Mouse (Mus musculus) G1E (cell line): ENCODE measurements at regions not wholly inside any gene's neighbourhood (a gene's known extent, or its start where the extent isn't known, plus 50 kb on each side); places are given as distances from the start of the nearest gene placed in this dataset.

Experiments
- ATAC-seq: 2 replicates; pipeline ENCODE4 v1.8.0; 2016; ENCODE audit warnings: mild to moderate bottlenecking; ENCODE audit not compliant: insufficient number of reproducible peaks, poor library complexity, low FRiP score, severe bottlenecking; ENCODE audit errors: extremely low read depth
- DNase-seq: peaks from one replicate; pipeline ENCODE4 v3.0.0; 2012; ENCODE audit warnings: low spot score
- H3K27me3 ChIP-seq: 2 replicates; pipeline ENCODE4 v1.6.1; 2012; ENCODE audit warnings: mild to moderate bottlenecking, low read length, inconsistent platforms; ENCODE audit not compliant: insufficient read depth
- H3K36me3 ChIP-seq: replicated peaks from 2 replicates; pipeline ENCODE3; 2012; ENCODE audit warnings: mild to moderate bottlenecking, inconsistent platforms
- H3K4me1 ChIP-seq: 2 replicates; pipeline ENCODE4 v1.6.1; 2012; ENCODE audit warnings: low read depth, low read length, inconsistent platforms, mixed read lengths; ENCODE audit not compliant: insufficient read depth
- H3K4me3 ChIP-seq: 2 replicates; pipeline ENCODE4 v1.5.1; 2012; ENCODE audit warnings: low read depth, mild to moderate bottlenecking, inconsistent platforms, low read length, moderate library complexity, mixed read lengths
- H3K9me3 ChIP-seq: replicated peaks from 2 replicates; pipeline ENCODE4 v1.6.1; 2012; ENCODE audit warnings: inconsistent platforms
- CTCF ChIP-seq: IDR thresholded peaks from 2 replicates; pipeline ENCODE4 v1.5.1; 2012; ENCODE audit warnings: low read depth, low read length, inconsistent platforms, mixed read lengths
- GATA1 ChIP-seq: IDR thresholded peaks from 2 replicates; pipeline ENCODE4 v1.6.1; 2012; ENCODE audit warnings: borderline replicate concordance, low read length, inconsistent platforms, mixed read lengths
- GATA2 ChIP-seq: IDR thresholded peaks from 2 replicates; pipeline ENCODE4 v1.6.1; 2012; ENCODE audit warnings: low read depth, low read length, inconsistent platforms, borderline replicate concordance
- POLR2AphosphoS5 ChIP-seq: IDR thresholded peaks from 2 replicates; pipeline ENCODE4 v1.6.1; 2012; ENCODE audit warnings: low read depth, low read length, inconsistent platforms; ENCODE audit not compliant: insufficient replicate concordance
- TAL1 ChIP-seq: conservative IDR thresholded peaks from 2 replicates; pipeline ENCODE4 v1.6.1; 2012; ENCODE audit warnings: low read depth, low read length, inconsistent platforms, mixed read lengths

GRCm38 (mm10) chr9:100391566-100392213, 94.9 kb downstream of the Il20rb start:
- Histone ChIP-seq H3K4me3 (no peak overlapping the region), H3K9me3 (no peaks in the 10 kb centered on the region), H3K4me1 (no peaks in the 10 kb centered on the region), H3K36me3 (no peaks in the 10 kb centered on the region), H3K27me3 (no peaks in the 10 kb centered on the region)
- ATAC-seq = no peak
- TF ChIP-seq POLR2AphosphoS5 = no peak
- no peak for TF ChIP-seq TAL1
- TF ChIP-seq GATA2 = no peak
- no peak for TF ChIP-seq GATA1
- no peak for TF ChIP-seq CTCF
- DNase-seq = no peak

- no peak overlapping the region for H3K4me3 ChIP-seq
- H3K9me3 ChIP-seq = no peaks in the 10 kb centered on the region
- no peaks in the 10 kb centered on the region for H3K36me3 ChIP-seq
- DNase-seq = no peak
- H3K4me1 ChIP-seq = no peaks in the 10 kb centered on the region
- H3K27me3 ChIP-seq = no peaks in the 10 kb centered on the region
- TF ChIP-seq GATA2 = no peak
- no peak for TF ChIP-seq CTCF
- no peak for TF ChIP-seq GATA1
- TF ChIP-seq POLR2AphosphoS5 = no peak
- TF ChIP-seq TAL1 = no peak
- no peak for ATAC-seq
Measured at GRCm38 (mm10) chr9:100388393-100388792, 98.2 kb downstream of the Il20rb start.

- Histone ChIP-seq H3K27me3 (no peaks in the 10 kb centered on the region), H3K4me3 (no peak overlapping the region), H3K9me3 (no peaks in the 10 kb centered on the region), H3K36me3 (no peaks in the 10 kb centered on the region), H3K4me1 (no peaks in the 10 kb centered on the region; the same call in 1 of the 2 replicates)
- ATAC-seq = no peak
- DNase-seq = no peak
- TF ChIP-seq TAL1 (no peak), POLR2AphosphoS5 (no peak), GATA1 (no peak), CTCF (no peak), GATA2 (no peak)
Measured at GRCm38 (mm10) chr9:100387171-100387685, 99.4 kb downstream of the Il20rb start.

- Histone ChIP-seq H3K4me3 (no peak overlapping the region), H3K36me3 (no peaks in the 10 kb centered on the region), H3K27me3 (no peaks in the 10 kb centered on the region), H3K9me3 (no peaks in the 10 kb centered on the region), H3K4me1 (no peaks in the 10 kb centered on the region; the same call in 1 of the 2 replicates)
- DNase-seq = peak; percentile 44
- 0 out of 2 replicates have a peak, but pooled peaks have one; percentile 60 for ATAC-seq
- TF ChIP-seq GATA2 = no peak
- TF ChIP-seq CTCF = 0 out of 2 replicates have a peak, but pooled peaks have one; percentile 8
Measured at GRCm38 (mm10) chr9:100382492-100382891, 104.1 kb downstream of the Il20rb start.

- DNase-seq (no peak), ATAC-seq (no peak)
- no peak overlapping the region for H3K4me3 ChIP-seq
- H3K36me3 ChIP-seq = no peaks in the 10 kb centered on the region
- H3K9me3 ChIP-seq = peaks cover 2% of the 10 kb centered on the region; the same call in 1 of the 2 replicates
- TF ChIP-seq CTCF = no peak
- no peak for TF ChIP-seq GATA1
- TF ChIP-seq TAL1 = no peak
- no peak for TF ChIP-seq POLR2AphosphoS5
- no peak for TF ChIP-seq GATA2
- H3K27me3 ChIP-seq = no peaks in the 10 kb centered on the region
- no peaks in the 10 kb centered on the region for H3K4me1 ChIP-seq
Measured at GRCm38 (mm10) chr9:100369921-100370320, 116.7 kb downstream of the Il20rb start.

GRCm38 (mm10) chr9:100366816-100367215, 119.8 kb downstream of the Il20rb start:
- ATAC-seq (no peak), DNase-seq (no peak)
- no peak overlapping the region for H3K4me3 ChIP-seq
- TF ChIP-seq TAL1 (no peak), GATA1 (no peak), GATA2 (no peak), POLR2AphosphoS5 (no peak), CTCF (no peak)
- H3K36me3 ChIP-seq = no peaks in the 10 kb centered on the region
- no peaks in the 10 kb centered on the region for H3K4me1 ChIP-seq
- peaks cover 2% of the 10 kb centered on the region; the same call in 1 of the 2 replicates for H3K9me3 ChIP-seq
- H3K27me3 ChIP-seq = no peaks in the 10 kb centered on the region
